Mouse (Mus musculus) left cerebral cortex, postnatal 36 days (tissue): ENCODE results near the gene Sidt1. TPM values are rescaled to one million over a fixed set of nuclear protein-coding genes. Genes with fewer than 3 reads are reported as not detected.
A peak's percentile ranks its signal among the peaks of the same experiment; 100 is the strongest.

Source experiments
- DNase-seq, 2 experiments: peaks; one replicate each; pipeline ENCODE4 v3.0.0; 2021 to 2022; ENCODE audit warnings: low spot score in 2 of 2, mixed read lengths in 1 of 2
- intact Hi-C: fragments of 180-260 bp; cut with DNase I; formaldehyde crosslinking; loops from one replicate; pipeline ENCODE4 v1.15.1; 2025
- total RNA-seq, 2 experiments: library from RNA; stranded (reverse); gene quantifications; 2 replicates each; pipeline ENCODE4 v1.2.3; 2021

The Sidt1 gene
- total RNA-seq = 10 to 100 TPM; 49.8 to 53.8 TPM

DNA sequence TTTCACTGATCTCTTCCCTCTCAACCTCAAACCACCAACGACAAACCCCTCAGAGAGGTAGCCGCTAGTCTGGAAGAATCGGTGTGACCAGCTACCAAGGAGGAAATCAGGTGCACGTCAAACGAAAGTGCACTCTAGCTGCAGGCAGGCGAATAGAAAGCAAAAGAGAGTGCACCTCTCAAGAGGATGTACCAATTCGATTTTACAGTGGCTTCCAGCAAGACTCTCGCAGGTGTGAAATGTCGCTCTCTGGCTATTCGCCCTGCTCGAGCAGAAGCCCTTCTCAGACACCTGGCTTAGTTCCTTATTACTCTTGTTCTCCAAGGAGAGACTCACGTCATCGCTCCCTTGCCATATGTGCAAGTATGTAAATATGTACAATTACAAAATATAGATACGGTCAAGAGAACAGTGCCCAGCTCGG is at the start of gene Sidt1:
Sidt1 (minus strand) TSS at position 336 of the 424 bp plus-strand sequence.
- DNase-seq = peak; percentile 60 to 64
- intact Hi-C loops = loop anchor here (5.0 kb wide), 1 partner anchor 66 kb away; no protein-coding TSS in a partner anchor

DNA sequence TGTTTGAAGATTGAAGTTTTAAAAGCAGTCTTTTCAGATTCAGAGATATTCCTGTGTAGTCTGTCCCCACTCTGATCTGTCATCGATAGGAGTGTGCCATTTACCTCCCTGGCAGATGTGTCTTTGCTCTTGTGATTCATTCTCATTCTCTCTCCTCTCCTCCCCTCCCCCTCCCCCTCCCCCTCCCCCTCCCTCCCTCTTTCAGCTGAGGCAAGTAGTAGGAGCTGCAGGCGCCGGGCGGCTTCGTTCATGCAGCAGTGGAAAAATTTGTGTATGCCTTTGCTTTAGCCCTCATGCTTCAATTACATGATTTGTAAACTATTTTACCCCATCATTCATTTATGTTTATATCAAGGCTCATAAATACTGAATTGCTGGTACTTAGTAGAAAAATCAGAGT is 48.6 kb upstream of the Sidt1 start:
- no peak for DNase-seq
- intact Hi-C loops = no loop called here

- intact Hi-C loops = no loop called here
- no peak for DNase-seq
These were observed 47.0 kb upstream of the Sidt1 start for GRCm38 (mm10) chr16:44380006-44380405.

DNA sequence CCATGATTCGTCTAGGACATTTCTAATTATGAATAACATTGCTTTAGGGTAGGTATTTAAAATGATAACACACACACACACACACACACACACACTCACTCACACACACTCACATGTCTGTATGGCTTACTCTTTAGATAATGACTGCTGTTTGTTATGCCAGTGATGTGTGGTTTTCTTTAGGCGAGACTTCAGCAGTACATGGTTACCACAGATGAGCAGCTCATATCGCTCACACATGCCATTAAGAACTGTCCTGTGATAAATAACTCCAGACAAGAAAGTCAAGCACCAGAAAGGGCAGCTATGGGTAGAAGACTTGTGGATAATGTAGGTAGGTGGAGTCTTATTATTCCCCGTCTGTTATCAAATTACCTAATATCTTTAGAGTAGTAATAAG is 42.5 kb upstream of the Sidt1 start:
- intact Hi-C loops = no loop called here
- DNase-seq = no peak

GRCm38 (mm10) chr16:44365522-44365921 is 32.5 kb upstream of the Sidt1 start:
- intact Hi-C loops = loop anchor here (10.0 kb wide), 1 partner anchor 191 kb away; the partner anchor contains the start of gene Usf3
- DNase-seq = no peak

DNA sequence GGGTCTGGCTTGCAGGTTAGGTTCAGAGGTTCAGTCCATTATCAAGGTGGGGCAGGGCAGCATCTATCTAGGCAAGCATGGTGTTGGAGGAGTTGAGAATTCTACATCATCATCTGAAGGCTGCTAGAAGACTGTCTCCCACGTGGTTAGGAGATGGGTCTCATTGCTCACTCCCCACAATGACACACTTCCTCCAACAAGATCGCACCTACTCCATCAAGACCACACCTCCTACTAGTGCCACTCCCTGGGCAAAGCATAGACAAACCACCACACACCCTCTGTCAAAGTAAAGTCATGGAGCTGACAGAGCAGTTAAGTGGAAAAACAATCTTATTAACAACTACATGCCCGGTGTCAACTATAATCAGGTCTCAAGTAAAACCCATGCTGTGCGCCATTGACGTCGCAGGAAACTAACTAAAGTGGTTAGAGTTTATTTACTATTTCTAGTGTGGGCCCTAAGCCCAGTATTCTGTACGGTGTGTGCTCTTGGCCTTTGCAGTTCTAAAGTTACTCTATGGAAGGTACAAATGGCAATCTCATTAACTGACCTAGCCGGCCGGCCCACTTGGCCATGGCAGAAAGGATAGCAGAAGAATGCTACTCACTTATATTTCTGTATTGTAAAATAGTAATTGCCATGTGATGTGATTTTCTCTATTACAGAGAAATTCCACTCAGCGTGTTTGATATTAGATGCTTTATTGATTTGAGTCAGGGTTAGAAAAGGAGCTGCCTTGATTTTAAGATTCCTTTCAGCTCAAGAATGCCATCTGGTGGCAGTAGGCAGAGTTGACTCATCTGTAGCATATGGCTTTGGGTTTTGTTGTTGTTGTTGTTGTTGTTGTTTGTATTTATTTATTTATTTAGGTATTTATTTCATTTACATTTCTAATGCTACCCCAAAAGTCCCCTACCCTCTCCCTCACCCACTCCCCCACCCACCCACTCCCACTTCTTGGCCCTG is 29.2 kb upstream of the Sidt1 start:
- intact Hi-C loops = loop anchor here (1.0 to 10.0 kb wide), 2 partner anchors 120 to 187 kb away; partner anchors contain the start of gene Usf3
- no peak for DNase-seq

DNA sequence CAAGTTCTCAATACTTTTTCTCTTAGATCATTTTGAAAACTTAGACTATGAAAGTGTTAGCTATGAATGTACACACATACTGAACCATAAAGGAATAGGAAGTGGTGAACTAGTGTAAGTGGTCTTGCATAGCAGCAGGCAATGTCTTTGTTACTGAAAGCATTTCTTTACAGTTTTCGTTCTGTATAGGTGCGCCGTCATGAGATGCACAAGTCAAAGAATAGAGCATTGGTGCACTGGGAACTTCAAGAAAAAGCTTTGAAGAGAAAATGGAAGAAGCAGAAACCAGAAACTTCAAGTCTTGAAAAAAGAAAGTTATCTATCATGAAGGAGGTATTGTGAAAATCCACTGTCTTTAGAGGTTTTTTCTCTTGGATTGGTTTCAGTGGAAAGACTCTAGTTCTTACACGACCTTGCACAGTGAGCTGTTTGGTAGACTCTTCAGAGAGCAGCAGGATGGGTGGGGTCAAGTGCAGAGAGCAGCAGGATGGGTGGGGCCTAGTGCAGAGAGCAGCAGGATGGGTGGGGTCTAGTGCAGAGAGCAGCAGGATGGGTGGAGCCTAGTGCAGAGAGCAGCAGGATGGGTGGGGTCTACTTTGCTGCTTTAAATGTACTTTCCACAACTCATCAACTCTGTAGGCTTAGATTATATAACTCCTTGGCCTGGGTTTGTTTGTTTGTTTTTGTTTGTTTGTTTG is 24.7 kb upstream of the Sidt1 start:
- intact Hi-C loops = no loop called here

GRCm38 (mm10) chr16:44356291-44356690 is 23.3 kb upstream of the Sidt1 start:
- intact Hi-C loops = no loop called here
- no peak for DNase-seq

More for the DNA sequence above, 24.7 kb upstream of the Sidt1 start:
- DNase-seq = no peak

GRCm38 (mm10) chr16:44349801-44350397 is 16.9 kb upstream of the Sidt1 start:
- DNase-seq = no peak
- intact Hi-C loops = loop anchor here (5.0 kb wide), 1 partner anchor 48 kb away; no protein-coding TSS in a partner anchor

- intact Hi-C loops = loop anchor here (5.0 kb wide), 1 partner anchor 45 kb away; no protein-coding TSS in a partner anchor
- DNase-seq = peak; percentile 90 to 91
These were observed 14.3 kb upstream of the Sidt1 start, which contains the start of gene Spice1 for GRCm38 (mm10) chr16:44347071-44347901. TSS of gene Spice1 (plus strand) at chr16:44347121.

- no peak for DNase-seq
- intact Hi-C loops = no loop called here
These were observed 4.5 kb upstream of the Sidt1 start for GRCm38 (mm10) chr16:44337541-44337940.

- peak; percentile 44 to 55 for DNase-seq
- intact Hi-C loops = loop anchor here (5.0 kb wide), 1 partner anchor 65 kb away; no protein-coding TSS in a partner anchor
These were observed 768 bp downstream of the Sidt1 start for GRCm38 (mm10) chr16:44331995-44332860.

DNA sequence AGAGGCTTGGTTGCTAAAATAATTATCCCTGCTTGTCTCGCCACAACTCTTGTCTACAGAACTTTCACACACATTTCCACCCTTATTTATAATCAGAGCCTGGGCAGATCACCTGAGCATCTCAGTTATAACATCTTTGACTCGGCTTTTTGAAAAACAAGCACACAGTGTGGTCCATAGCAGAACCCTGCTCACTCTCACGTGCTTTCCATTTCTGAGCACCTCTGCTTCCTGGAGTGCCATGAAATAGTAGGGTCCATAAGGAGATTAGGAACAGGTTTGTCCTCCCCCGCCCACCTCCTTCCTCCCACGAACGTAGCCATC is 1.4 kb downstream of the Sidt1 start:
- peak in 1 of 2 experiments; percentile 43 for DNase-seq
- intact Hi-C loops = loop anchor here (5.0 kb wide), 1 partner anchor 64 kb away; no protein-coding TSS in a partner anchor

- intact Hi-C loops = loop anchor here (5.0 kb wide), 1 partner anchor 64 kb away; no protein-coding TSS in a partner anchor
- DNase-seq = peak; percentile 17 to 28
These were observed 1.8 kb downstream of the Sidt1 start for GRCm38 (mm10) chr16:44331154-44331553.

GRCm38 (mm10) chr16:44330657-44331056 is 2.3 kb downstream of the Sidt1 start:
- intact Hi-C loops = loop anchor here (5.0 kb wide), 1 partner anchor 63 kb away; no protein-coding TSS in a partner anchor
- DNase-seq = no peak

- DNase-seq = no peak
- intact Hi-C loops = no loop called here
These were observed 4.4 kb downstream of the Sidt1 start for GRCm38 (mm10) chr16:44328644-44329043.

DNA sequence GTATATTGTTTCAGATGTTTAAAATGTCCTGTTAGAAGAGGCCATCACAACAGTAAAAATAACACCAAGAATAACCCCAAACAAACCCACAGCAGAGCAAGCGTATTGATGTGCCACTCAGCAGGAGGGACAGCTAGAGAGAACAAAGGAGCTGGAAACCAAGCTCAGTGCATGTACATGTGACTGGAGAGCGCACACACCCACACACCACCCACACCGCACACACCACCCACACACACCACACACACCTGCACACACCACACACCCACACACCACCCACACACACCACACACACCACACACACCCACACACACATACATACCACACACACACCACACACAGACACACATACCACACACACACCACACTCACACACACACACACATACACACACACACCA is 12.8 kb downstream of the Sidt1 start:
- DNase-seq = no peak
- intact Hi-C loops = no loop called here

DNA sequence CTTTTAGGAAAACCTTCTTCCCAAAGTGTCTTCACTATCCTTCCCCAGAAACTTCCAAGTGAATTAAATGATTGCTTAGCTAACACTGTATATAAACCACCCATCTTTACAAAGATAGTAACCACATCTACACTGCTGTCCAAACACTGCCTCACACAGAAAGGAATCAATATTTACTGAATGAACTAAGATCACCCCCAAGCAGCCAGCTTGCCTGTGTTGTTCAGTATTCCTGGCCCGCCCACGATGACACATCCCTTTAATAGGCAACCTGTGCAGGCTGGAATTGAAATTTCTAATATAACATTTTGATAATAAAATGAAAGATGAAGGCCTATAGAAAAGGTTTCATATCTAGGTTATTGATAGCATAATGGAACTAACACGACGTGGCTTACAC is 16.6 kb downstream of the Sidt1 start:
- intact Hi-C loops = no loop called here
- no peak for DNase-seq
